Mouse (Mus musculus): Measurements from ENCODE around the gene Mov10. TPM values are rescaled to one million over a fixed set of nuclear protein-coding genes. Genes with fewer than 3 reads are reported as not detected.
A peak's percentile ranks its signal among the peaks of the same experiment; 100 is the strongest.

Gene Mov10
- total RNA-seq, 2 experiments from 2014 or later: 6.2 to 6.3 TPM

DNA sequence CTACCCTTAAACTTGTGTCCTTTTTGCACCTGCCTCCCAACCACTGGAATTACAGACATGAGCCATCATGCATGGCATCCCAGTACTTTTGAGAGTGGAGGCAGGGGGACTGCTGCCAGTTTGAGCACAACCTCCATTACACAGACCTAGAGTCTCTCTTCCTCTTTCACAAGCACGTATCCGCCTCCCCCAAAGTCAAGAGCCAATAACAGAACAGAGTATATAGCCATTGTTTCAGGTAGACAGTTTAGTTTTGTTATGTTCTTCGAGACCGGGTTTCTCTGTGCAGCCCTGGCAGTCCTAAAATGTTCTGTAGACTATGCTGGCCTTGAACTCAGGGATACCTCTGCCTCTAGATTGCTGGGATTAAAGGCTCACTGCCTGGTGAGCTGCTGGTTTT lies 6.1 kb downstream of the Mov10 start:
- DNase-seq (ENCODE audit: low spot score): no peak
- intact Hi-C loops (cut with DNase I): no loop called here

DNA sequence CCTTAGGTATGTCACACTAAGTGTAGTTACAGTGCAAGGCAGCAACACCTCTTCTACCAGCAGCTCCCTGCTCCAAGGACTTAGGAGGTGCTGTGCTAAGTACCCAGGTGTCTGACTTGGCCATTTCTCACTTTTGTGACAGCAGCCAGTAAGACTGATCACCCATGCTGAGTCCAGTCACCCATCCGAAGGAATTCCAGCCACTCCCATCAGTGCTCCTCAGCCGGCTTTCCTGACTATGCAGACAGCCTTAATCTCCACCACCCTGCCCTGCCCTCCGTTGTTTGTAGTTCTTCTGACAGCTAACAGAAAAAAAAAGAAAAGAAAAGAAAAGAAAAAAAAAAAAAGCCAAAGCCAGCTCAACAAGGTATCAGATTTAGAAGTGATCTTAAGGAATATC lies 6.6 kb downstream of the Mov10 start:
- DNase-seq (ENCODE audit: low spot score): no peak
- intact Hi-C loops (cut with DNase I): no loop called here

DNA sequence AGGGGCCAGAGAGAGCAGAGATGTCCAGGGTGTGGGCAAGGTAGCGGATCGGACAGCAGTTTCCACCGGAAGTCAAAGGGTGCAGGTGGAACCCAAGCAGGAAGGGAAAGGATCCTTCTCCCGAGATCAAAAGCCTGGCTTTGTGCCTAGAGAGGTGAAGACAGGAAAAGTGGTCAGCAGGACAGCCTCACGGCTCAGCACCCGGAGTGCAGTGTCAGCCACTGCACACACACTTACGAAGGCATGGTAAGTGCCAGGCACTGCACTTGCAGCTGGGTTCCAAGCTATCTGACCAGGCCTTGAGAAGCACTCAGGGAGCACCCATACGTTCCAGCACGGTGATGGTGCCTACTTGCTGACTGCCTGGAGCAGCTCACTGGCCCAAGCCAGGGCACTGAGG lies 12.8 kb downstream of the Mov10 start:
- DNase-seq (ENCODE audit: low spot score): no peak
- intact Hi-C loops (cut with DNase I): no loop called here

DNA sequence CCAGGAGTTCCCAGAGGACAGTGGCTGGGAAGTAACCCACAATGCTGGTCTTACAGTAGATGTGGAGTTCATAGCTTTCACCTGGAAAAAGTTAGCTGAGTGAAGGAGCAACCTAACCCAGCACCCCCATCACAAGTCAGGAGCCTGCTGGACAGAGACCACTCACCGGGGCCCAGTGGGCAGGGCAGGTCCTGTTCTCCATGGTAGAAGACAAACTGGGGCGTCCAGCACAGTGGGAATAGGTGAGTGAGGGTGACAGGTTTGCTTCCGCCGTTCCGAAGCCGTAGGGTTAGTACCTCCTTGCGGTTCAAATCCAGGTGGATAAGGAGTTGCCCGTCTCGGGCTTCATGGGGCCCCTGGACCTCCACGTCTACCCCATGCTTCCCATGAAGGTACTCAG lies 14.1 kb downstream of the Mov10 start:
- intact Hi-C loops (cut with DNase I): no loop called here
- DNase-seq (ENCODE audit: low spot score): no peak

DNA sequence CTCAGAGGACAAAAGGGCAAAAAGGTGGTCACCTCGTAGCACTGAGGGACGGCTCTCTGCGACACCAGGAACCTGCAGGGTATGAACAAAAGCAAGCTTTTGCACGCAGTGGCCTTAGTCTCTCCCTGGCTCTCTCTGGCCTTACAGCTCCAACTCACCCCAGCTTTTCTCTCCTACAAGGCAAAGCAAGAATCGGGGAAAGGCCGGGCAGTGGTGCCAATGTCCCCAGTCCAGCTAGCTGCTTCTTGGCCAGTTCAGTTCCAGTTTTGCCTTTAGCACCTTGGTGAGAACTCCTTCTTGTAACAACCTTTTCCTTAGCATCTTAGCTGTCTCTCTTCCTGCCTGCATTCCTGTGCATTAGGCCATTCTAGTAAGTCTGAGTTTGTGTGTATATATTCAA lies 16.9 kb downstream of the Mov10 start:
- intact Hi-C loops (cut with DNase I): no loop called here
- no peak for DNase-seq (ENCODE audit: low spot score)

DNA sequence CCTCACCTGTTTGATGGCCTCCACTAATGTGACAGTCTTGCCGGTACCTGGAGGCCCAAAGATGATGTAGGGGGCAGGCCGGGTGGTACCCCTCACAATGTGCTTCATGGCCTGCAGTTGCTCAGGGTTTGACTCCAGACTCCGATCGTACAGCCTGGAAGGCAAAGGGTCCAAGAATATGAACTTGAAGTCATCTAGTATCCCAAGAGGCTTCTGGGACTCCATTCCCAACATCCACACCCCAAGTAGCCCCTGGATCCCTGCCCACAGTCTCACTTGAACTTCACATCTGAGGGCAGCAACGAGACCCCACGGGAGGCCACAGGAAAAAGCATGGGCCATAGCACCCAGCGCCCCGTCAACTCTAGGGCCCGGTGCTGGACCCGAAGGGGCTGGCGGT lies 17.7 kb downstream of the Mov10 start:
- DNase-seq (ENCODE audit: low spot score): no peak
- intact Hi-C loops (cut with DNase I): no loop called here

DNA sequence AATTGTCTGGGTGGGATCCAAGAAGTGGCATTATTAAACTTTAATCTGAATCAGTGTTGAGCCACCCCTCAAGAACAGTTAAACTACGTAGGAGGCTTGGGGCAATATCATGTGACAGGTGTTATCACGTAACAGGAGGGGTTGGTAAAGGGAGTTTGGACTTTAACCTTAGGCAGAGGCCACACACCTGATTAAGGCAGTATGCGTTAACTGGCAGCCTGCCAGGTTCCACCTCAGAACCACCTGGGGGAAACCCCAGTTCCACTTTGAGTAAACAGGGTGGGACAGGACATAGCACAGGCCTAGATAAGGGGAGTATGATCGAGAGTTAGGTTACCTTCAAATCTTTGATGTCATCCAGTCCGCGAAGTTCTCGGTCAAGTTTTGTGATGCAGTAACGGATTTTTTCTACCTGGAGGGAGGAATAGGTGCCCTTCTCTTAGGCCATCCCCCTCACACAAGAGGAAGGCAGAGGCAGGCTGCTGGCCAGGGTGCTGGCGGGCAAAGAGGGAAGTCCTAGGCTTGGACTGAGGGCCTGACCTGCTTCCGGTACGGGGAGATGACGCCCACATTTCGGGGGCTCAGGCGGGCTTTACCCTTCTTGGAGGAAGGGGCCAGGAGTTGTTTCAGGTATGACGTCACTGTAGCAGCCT lies 21.8 kb downstream of the Mov10 start:
- DNase-seq (ENCODE audit: low spot score): no peak
- intact Hi-C loops (cut with DNase I): no loop called here

DNA sequence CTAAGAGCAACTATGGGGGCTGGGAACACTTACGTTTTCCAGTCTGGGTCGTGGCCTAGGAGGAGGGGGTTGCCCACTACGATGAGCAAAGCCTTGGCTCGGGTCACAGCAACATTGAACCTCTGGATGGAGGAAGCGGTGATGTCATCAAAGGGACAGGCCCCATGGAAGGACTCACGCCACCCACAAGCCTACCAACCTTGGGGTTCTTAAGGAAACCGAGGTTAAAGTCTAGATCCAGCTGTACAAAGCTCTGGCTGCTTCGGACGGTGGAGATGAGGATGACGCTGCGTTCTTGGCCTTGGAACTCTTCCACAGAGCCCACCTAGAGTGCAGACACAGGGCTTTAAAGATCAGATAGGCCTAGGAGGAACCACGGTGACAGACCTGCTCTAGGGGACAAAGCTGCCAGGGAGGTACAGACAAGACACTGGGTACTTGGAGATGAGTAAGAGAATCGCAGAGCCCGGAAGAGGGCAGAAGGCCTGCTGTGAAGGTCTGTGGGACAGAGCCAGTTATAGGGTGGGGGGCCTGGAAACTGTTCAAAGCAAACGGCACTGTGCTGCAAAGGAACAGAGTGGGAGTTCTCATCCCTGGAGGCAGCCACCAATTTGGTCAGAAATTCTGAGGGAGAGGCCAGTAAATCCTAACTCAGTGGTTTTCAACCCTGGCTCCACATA lies 22.6 kb downstream of the Mov10 start:
- DNase-seq (ENCODE audit: low spot score): no peak
- intact Hi-C loops (cut with DNase I): no loop called here

DNA sequence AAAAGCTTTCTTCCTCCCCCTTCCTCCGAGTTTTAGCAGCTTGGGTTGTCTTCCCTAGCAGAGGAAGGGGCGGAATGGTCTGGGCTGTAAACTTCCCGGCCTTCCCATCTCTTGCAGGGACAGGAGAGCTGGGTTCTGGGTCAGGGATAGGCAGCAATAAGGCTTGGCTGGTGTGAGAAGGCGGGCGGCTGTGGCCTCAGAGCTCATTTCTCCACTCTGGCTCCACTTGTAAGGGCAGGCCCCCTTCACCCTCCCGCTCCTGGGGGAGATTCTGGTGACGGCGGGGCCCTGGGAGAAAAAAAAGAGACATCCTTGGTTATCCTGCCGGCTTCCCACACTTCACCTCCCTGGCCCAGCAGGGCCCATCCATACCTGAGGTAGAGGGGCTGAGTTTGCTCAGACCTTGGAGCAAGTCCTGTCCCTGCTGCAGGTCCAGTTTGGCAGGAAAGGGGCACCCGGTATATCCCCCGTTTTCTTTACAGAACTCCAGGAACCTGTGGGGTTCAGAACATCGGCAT lies 23.4 kb downstream of the Mov10 start:
- intact Hi-C loops (cut with DNase I): no loop called here
- DNase-seq (ENCODE audit: low spot score): no peak

DNA sequence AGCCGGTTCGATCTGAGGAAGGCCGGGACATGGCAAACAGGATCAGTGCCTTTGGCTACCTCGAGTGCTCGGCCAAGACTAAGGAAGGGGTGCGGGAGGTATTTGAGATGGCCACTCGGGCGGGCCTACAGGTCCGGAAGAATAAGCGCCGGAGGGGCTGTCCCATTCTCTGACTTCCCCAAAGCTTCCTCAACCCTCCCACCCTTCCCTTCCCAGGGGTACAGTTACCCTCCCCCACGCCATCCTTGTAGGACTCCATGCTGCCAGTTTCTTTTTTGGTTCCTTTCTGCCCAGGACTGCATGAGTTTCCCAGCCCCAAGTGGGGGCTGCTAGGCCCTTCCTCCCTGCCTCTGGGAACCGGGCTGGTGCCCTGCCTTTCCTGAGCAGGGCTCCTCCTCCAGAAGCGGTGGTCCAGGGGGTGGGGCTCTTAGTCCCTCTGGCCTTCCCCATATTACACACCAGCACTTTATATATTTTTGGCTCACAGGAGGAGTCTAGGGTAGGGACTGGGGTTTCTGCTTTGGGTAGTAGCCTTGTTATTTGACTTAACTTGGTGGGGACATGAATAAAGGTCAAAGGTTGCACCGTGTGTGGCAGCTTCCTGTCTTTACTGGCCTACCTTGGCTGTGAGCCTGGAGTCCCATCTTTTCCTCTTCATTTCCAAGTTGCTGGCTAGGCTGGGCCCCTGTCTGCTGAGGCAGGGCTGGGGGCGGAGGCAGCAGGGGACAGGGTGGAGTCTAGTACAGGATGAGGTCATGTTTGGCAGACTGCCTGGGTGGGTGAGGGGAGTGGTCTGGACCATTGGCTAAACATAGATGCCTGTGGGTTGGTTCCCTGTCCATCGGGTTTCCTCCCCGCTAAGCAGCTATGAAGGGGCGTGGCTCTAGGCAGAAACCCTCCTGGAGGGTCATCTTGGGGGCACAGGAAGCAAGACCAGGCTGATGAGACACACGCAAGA lies 24.2 kb downstream of the Mov10 start:
- peak; percentile 92 for DNase-seq (ENCODE audit: low spot score)
- intact Hi-C loops (cut with DNase I): no loop called here

DNA sequence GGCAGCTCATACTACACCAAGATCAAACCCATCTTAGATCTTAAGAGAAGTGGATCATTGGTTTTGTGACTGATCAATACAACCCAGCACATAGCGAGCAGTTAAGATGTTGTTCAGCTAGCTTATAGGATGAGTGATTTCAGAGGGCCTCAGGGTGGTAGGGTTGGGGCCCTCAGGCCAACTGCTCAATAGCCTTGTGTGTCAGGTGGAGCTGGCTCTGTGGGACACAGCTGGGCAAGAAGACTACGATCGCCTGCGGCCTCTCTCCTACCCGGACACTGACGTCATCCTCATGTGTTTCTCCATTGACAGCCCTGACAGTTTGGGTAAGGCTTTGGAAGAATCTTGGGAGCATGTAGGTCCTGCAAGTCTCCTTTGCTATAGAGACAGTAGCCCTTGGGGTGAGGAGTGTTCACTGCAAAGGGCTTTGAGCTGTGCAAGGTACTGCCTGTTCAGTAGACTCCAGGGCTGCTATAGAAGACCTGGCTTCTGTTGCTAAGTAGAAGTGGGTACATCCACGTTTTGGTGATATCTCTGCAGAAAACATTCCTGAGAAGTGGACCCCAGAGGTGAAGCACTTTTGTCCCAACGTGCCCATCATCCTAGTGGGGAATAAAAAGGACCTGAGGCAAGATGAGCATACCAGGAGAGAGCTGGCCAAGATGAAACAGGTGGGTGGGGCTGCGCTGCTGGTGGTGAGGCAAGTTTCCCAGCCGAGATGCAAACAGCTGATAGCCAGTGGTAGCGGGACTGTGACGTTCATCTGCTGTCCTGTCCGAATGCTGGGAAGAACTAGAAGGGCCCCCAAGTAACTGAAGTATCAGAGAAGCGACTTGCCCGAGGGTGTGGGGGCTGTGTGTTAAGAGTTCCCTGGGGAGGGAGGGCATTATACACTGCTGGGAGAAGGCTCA lies 25.7 kb downstream of the Mov10 start:
- DNase-seq (ENCODE audit: low spot score): no peak
- intact Hi-C loops (cut with DNase I): no loop called here

DNA sequence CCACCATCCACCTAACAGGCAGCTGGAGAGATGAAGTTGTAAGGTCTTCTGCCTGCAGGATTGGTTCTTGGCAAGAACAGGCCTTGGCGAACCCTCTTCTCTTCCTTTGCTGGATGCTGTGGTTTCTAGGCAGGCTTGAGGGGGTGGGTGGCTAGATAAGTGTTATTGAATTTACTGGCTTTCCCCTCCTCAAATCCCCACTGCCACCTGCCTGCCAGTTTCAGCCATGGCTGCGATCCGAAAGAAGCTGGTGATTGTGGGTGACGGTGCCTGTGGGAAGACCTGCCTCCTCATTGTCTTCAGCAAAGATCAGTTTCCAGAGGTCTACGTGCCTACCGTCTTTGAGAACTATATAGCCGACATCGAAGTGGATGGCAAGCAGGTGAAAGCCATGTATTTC lies 26.7 kb downstream of the Mov10 start:
- DNase-seq (ENCODE audit: low spot score): no peak
- intact Hi-C loops (cut with DNase I): no loop called here

DNA sequence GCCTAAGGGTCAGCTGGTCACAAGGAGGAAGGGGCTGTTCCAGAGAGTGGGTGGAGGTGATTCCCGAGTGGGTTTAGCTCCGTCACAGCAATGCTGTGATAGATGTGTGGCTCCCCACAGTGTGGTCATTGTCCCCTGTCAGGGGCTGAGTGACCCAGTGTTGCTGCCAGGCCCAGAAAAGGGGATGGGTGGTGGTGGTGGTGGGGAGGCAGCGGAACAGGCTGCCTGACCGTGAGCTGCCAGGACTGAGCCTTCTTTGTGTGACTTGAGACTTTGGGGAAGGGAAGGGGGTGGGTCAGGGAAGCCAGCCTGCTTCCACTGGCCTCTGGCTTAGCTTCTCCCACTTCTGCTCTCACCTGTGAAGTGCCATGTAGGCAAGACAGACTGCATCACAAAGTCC lies 27.3 kb downstream of the Mov10 start:
- intact Hi-C loops (cut with DNase I): no loop called here
- no peak for DNase-seq (ENCODE audit: low spot score)

DNA sequence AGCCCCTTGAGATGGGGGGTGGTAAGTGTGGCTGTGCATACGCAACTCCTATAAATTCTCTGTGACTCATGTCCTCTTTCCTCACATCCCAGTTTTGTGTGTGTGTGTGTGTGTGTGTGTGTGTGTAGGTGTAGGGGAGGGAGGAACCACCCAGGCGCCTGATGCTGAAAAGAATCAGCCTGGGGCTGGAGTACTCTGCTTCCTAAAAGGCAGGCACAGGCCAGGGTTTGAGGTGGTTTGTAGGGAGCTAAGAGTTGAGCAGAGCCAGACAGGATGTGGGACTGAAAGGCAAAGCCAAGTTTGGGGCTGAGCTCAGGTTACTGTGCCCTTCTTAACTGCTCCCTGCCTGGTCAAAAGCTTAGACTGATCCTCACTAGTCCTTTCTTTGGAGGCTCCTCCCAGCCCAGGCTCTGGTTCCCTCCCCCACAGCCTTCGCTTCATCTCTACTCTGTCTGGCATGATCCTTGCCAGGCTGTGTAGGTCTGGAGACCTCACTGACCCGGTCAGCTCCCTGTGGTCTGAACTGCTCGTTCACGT lies 27.9 kb downstream of the Mov10 start:
- intact Hi-C loops (cut with DNase I): no loop called here
- no peak for DNase-seq (ENCODE audit: low spot score)

DNA sequence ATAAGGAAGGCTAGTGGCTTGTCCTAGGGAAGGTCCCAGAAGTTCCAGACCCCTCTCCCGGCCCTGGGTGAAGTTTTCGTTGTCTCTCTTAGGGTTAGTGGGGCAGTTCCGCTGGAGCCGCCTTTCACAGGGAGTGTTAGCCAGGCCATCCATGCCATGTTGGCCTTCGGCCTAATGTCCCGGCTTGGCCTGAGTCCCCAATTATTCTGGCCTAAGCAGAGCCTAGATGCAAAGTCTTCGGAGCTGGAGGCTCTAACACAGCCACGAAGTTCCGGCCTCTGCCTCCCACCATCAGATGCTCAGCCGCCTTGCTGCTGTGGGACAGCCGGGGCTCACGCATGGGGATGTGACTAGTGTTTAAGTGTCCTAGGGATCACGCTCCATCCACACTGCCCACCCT lies 28.5 kb downstream of the Mov10 start:
- intact Hi-C loops (cut with DNase I): loop anchor here (2.0 to 5.0 kb wide), 3 partner anchors 29 to 267 kb away; partner anchors contain the start of genes Capza1, Mov10 and St7l
- DNase-seq (ENCODE audit: low spot score): no peak

DNA sequence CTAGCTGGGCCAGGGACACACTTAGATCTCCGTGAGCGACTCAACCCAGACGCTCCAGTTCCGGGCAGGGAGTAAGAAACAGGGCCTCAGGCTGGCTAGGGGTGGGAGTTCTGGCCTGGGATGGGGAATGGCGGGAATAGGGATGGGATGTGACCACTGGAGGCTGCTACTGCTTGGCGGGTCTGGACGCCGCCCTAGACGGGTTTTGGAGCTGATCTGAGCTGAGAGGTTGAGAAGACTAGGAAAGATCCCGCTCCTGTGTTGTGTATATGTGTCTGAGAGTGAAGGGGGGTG lies 29.1 kb downstream of the Mov10 start:
- no peak for DNase-seq (ENCODE audit: low spot score)
- intact Hi-C loops (cut with DNase I): loop anchor here (2.0 to 5.0 kb wide), 3 partner anchors 30 to 268 kb away; partner anchors contain the start of genes Capza1, Mov10 and St7l

DNA sequence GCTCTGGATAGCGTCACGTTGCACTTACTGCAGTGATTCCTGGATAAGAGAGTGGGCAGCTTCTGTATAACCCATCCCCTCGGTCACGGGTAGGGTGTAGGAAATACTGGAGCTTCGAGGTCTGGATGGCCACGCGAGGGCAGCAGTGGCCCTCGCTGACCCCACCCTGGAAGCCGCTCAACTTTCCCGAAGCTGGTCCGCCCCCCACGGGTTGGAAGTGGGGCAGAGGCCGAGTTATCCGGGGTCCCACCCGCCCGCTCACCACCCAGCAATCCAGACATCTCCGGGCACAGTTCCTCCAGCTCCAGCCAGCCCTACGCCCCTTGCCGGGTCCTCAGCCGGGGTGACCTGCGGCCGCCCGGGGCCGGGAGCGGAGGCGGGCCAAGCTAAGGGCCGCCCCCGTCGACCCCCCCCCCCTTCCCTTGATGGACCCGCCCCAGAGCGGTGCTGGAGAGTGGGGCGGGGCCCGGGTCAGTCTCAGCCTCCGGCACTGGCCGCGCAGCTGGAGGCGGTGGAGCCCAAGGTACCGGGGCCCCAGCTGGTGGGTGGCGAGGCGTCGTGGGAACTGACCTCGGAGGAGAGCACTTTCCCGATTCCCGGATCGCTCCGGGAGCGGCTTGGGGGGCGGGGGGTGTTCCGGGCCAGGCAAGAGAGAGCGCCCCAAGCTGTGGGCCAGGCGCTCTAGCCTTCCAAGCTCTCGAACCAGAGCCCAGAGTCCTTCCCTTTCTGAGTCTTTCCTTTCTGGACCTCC lies 29.6 kb downstream of the Mov10 start:
- intact Hi-C loops (cut with DNase I): loop anchor here (2.0 to 5.0 kb wide), 3 partner anchors 30 to 269 kb away; partner anchors contain the start of genes Capza1, Mov10 and St7l
- peak; percentile 78 for DNase-seq (ENCODE audit: low spot score)

DNA sequence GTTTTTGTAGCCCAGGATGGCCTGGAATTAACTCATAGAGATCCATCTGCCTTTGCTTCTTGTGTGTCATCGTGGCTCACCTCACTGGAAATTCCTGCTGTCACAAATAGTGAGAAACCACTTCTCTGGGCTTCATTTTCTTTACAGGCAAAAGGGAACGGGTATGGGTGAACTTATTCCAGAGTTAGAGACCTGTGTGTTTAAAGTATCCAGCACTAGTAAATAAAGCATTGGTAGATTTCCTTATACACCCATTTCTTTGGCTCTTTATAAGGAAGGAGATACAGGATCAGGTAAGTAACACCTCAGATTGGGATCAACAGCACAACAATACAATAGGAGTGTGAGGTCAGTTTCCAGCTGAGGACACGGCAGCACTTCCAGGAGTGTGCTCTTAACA lies 30.3 kb downstream of the Mov10 start, which contains the start of gene Rhoc:
Gene Rhoc (plus strand): TSS at position 301 of the 400 bp plus-strand sequence.
- DNase-seq (ENCODE audit: low spot score): no peak
- intact Hi-C loops (cut with DNase I): loop anchor here (2.0 to 5.0 kb wide), 3 partner anchors 31 to 269 kb away; partner anchors contain the start of genes Capza1, Mov10 and St7l

Measured in heart, postnatal 25 days (tissue).